Mouse (Mus musculus): ENCODE measurements around the gene Usp8. TPM values are rescaled to one million over a fixed set of nuclear protein-coding genes. Genes with fewer than 3 reads are reported as not detected.

Gene Usp8
- polyA plus RNA-seq, 1 experiment: 16.2 TPM

GRCm38 (mm10) chr2:126691290-126691689 is 15.8 kb upstream of the Usp8 start:
- Histone ChIP-seq H3K4me1 (replicated peaks; ENCODE audit: control insufficient read depth, insufficient read depth, low read length) (no peaks in the 10 kb centered on the region), H3K4me3 (ENCODE audit: control insufficient read depth, insufficient read depth, low read length) (no peak overlapping the region), H3K27ac (ENCODE audit: control insufficient read depth, insufficient read depth, low read length) (no peak overlapping the region), H3K27me3 (ENCODE audit: control insufficient read depth, insufficient read depth, low read length) (no peaks in the 10 kb centered on the region), H3K36me3 (ENCODE audit: control insufficient read depth, insufficient read depth, low read length) (no peaks in the 10 kb centered on the region)
- TF ChIP-seq POLR2A (IDR thresholded peaks at IDR 0.05; ENCODE audit: control insufficient read depth, extremely low read depth, insufficient read depth, low read length, poor library complexity): no peak
- TF ChIP-seq CTCF (IDR thresholded peaks at IDR 0.05; ENCODE audit: borderline replicate concordance, control insufficient read depth, extremely low read depth, insufficient read depth, low read length, poor library complexity): no peak
- DNase-seq: no peak
- 92% methylated on average over 3 of the region's 3 CpGs for WGBS

GRCm38 (mm10) chr2:126695285-126695684 is 11.8 kb upstream of the Usp8 start:
- no peak overlapping the region for H3K27ac ChIP-seq (ENCODE audit: control insufficient read depth, insufficient read depth, low read length)
- no peaks in the 10 kb centered on the region for H3K27me3 ChIP-seq (ENCODE audit: control insufficient read depth, insufficient read depth, low read length)
- H3K4me1 ChIP-seq (replicated peaks; ENCODE audit: control insufficient read depth, insufficient read depth, low read length): no peaks in the 10 kb centered on the region
- H3K4me3 ChIP-seq (ENCODE audit: control insufficient read depth, insufficient read depth, low read length): no peak overlapping the region
- no peaks in the 10 kb centered on the region for H3K36me3 ChIP-seq (ENCODE audit: control insufficient read depth, insufficient read depth, low read length)
- no peak for DNase-seq
- 92% methylated on average over 6 of the region's 6 CpGs for WGBS
- TF ChIP-seq POLR2A (IDR thresholded peaks at IDR 0.05; ENCODE audit: control insufficient read depth, extremely low read depth, insufficient read depth, low read length, poor library complexity): no peak
- no peak for TF ChIP-seq CTCF (IDR thresholded peaks at IDR 0.05; ENCODE audit: borderline replicate concordance, control insufficient read depth, extremely low read depth, insufficient read depth, low read length, poor library complexity)

GRCm38 (mm10) chr2:126707438-126707779 is 281 bp downstream of the Usp8 start:
- no peak for DNase-seq
- no peaks in the 10 kb centered on the region for H3K36me3 ChIP-seq (ENCODE audit: control insufficient read depth, insufficient read depth, low read length)
- no peak overlapping the region for H3K27ac ChIP-seq (ENCODE audit: control insufficient read depth, insufficient read depth, low read length)
- H3K4me3 ChIP-seq (ENCODE audit: control insufficient read depth, insufficient read depth, low read length): peak overlapping the region; percentile 64
- H3K4me1 ChIP-seq (replicated peaks; ENCODE audit: control insufficient read depth, insufficient read depth, low read length): peaks cover 2% of the 10 kb centered on the region
- under 1% methylated on average over 23 of the region's 23 CpGs for WGBS
- TF ChIP-seq POLR2A (IDR thresholded peaks at IDR 0.05; ENCODE audit: control insufficient read depth, extremely low read depth, insufficient read depth, low read length, poor library complexity) (no peak), CTCF (IDR thresholded peaks at IDR 0.05; ENCODE audit: borderline replicate concordance, control insufficient read depth, extremely low read depth, insufficient read depth, low read length, poor library complexity) (no peak)
- no peaks in the 10 kb centered on the region for H3K27me3 ChIP-seq (ENCODE audit: control insufficient read depth, insufficient read depth, low read length)

- no peak for DNase-seq
- no peaks in the 10 kb centered on the region for H3K36me3 ChIP-seq (ENCODE audit: control insufficient read depth, insufficient read depth, low read length)
- WGBS: 5% methylated on average over 4 of the region's 4 CpGs
These were observed 1.2 kb downstream of the Usp8 start for GRCm38 (mm10) chr2:126708361-126708760.

GRCm38 (mm10) chr2:126712526-126712925 is 5.4 kb downstream of the Usp8 start:
- Histone ChIP-seq H3K4me3 (ENCODE audit: control insufficient read depth, insufficient read depth, low read length) (no peak overlapping the region), H3K27me3 (ENCODE audit: control insufficient read depth, insufficient read depth, low read length) (no peaks in the 10 kb centered on the region), H3K27ac (ENCODE audit: control insufficient read depth, insufficient read depth, low read length) (no peak overlapping the region), H3K36me3 (ENCODE audit: control insufficient read depth, insufficient read depth, low read length) (no peaks in the 10 kb centered on the region), H3K4me1 (replicated peaks; ENCODE audit: control insufficient read depth, insufficient read depth, low read length) (peaks cover 2% of the 10 kb centered on the region)
- TF ChIP-seq CTCF (IDR thresholded peaks at IDR 0.05; ENCODE audit: borderline replicate concordance, control insufficient read depth, extremely low read depth, insufficient read depth, low read length, poor library complexity) (no peak), POLR2A (IDR thresholded peaks at IDR 0.05; ENCODE audit: control insufficient read depth, extremely low read depth, insufficient read depth, low read length, poor library complexity) (no peak)
- DNase-seq: no peak
- WGBS: over 99% methylated on average over 5 of the region's 5 CpGs

More at GRCm38 (mm10) chr2:126708361-126708760, 1.2 kb downstream of the Usp8 start:
- Histone ChIP-seq H3K27ac (ENCODE audit: control insufficient read depth, insufficient read depth, low read length) (no peak overlapping the region), H3K27me3 (ENCODE audit: control insufficient read depth, insufficient read depth, low read length) (no peaks in the 10 kb centered on the region), H3K4me3 (ENCODE audit: control insufficient read depth, insufficient read depth, low read length) (no peak overlapping the region), H3K4me1 (replicated peaks; ENCODE audit: control insufficient read depth, insufficient read depth, low read length) (peaks cover 2% of the 10 kb centered on the region)
- TF ChIP-seq POLR2A (IDR thresholded peaks at IDR 0.05; ENCODE audit: control insufficient read depth, extremely low read depth, insufficient read depth, low read length, poor library complexity) (no peak), CTCF (IDR thresholded peaks at IDR 0.05; ENCODE audit: borderline replicate concordance, control insufficient read depth, extremely low read depth, insufficient read depth, low read length, poor library complexity) (no peak)

- TF ChIP-seq CTCF (IDR thresholded peaks at IDR 0.05; ENCODE audit: borderline replicate concordance, control insufficient read depth, extremely low read depth, insufficient read depth, low read length, poor library complexity) (no peak), POLR2A (IDR thresholded peaks at IDR 0.05; ENCODE audit: control insufficient read depth, extremely low read depth, insufficient read depth, low read length, poor library complexity) (no peak)
- H3K27ac ChIP-seq (ENCODE audit: control insufficient read depth, insufficient read depth, low read length): no peak overlapping the region
- H3K4me1 ChIP-seq (replicated peaks; ENCODE audit: control insufficient read depth, insufficient read depth, low read length): peaks cover 2% of the 10 kb centered on the region
- no peak for DNase-seq
- no peaks in the 10 kb centered on the region for H3K36me3 ChIP-seq (ENCODE audit: control insufficient read depth, insufficient read depth, low read length)
- no peak overlapping the region for H3K4me3 ChIP-seq (ENCODE audit: control insufficient read depth, insufficient read depth, low read length)
- no peaks in the 10 kb centered on the region for H3K27me3 ChIP-seq (ENCODE audit: control insufficient read depth, insufficient read depth, low read length)
These were observed 5.8 kb downstream of the Usp8 start for GRCm38 (mm10) chr2:126712950-126713349.

GRCm38 (mm10) chr2:126729207-126729606 is 22.1 kb downstream of the Usp8 start:
- H3K27ac ChIP-seq (ENCODE audit: control insufficient read depth, insufficient read depth, low read length): no peak overlapping the region
- H3K27me3 ChIP-seq (ENCODE audit: control insufficient read depth, insufficient read depth, low read length): no peaks in the 10 kb centered on the region
- no peak for DNase-seq
- peaks cover 27% of the 10 kb centered on the region for H3K36me3 ChIP-seq (ENCODE audit: control insufficient read depth, insufficient read depth, low read length)
- H3K4me1 ChIP-seq (replicated peaks; ENCODE audit: control insufficient read depth, insufficient read depth, low read length): no peaks in the 10 kb centered on the region
- no peak for TF ChIP-seq CTCF (IDR thresholded peaks at IDR 0.05; ENCODE audit: borderline replicate concordance, control insufficient read depth, extremely low read depth, insufficient read depth, low read length, poor library complexity)
- TF ChIP-seq POLR2A (IDR thresholded peaks at IDR 0.05; ENCODE audit: control insufficient read depth, extremely low read depth, insufficient read depth, low read length, poor library complexity): no peak
- H3K4me3 ChIP-seq (ENCODE audit: control insufficient read depth, insufficient read depth, low read length): no peak overlapping the region
- WGBS: over 99% methylated on average over 4 of the region's 4 CpGs

Data from thymus, adult 2 months (tissue).